Mouse (Mus musculus) heart, embryonic 10.5 days (tissue): Measurements from ENCODE around the gene Col4a4. TPM values are rescaled to one million over a fixed set of nuclear protein-coding genes. Genes with fewer than 3 reads are reported as not detected.

Experiments
- DNase-seq: peaks from one replicate; pipeline ENCODE4 v3.0.0-alpha.2; 2017; ENCODE audit warnings: low spot score
- H3K27ac ChIP-seq: fragments of 300-500 bp; sonication (generic); 2 replicates; pipeline ENCODE4 v1.5.1; 2016; ENCODE audit warnings: mild to moderate bottlenecking
- H3K27me3 ChIP-seq: fragments of 300-500 bp; sonication (generic); 2 replicates; pipeline ENCODE4 v1.6.1; 2016; ENCODE audit warnings: mild to moderate bottlenecking; ENCODE audit not compliant: poor library complexity, insufficient read depth, severe bottlenecking
- H3K36me3 ChIP-seq: fragments of 300-500 bp; sonication (generic); 2 replicates; pipeline ENCODE4 v1.6.1; 2016; ENCODE audit warnings: mild to moderate bottlenecking, moderate library complexity
- H3K4me1 ChIP-seq: fragments of 300-500 bp; sonication (generic); 2 replicates; pipeline ENCODE4 v1.6.1; 2016; ENCODE audit warnings: mild to moderate bottlenecking
- H3K4me3 ChIP-seq: fragments of 300-500 bp; sonication (generic); 2 replicates; pipeline ENCODE4 v1.5.1; 2016; ENCODE audit warnings: mild to moderate bottlenecking, moderate library complexity
- H3K9me3 ChIP-seq: fragments of 300-500 bp; sonication (generic); 2 replicates; pipeline ENCODE4 v1.6.1; 2016; ENCODE audit warnings: mild to moderate bottlenecking, moderate library complexity
- WGBS: fragments of 180-500 bp; shearing (Covaris S2); methylation state at CpG from one replicate; pipeline ENCODE4 v1.1.7; 2016; 5-methylcytosine and 5-hydroxymethylcytosine counted together
- polyA plus RNA-seq: library from polyadenylated mRNA; unstranded; fragments of >200 nt; fragmentation: Nextera tagmentation; extraction: Ambion mirVana; gene quantifications from 2 replicates; pipeline ENCODE4 v1.2.1, GENCODE M21; 2016

Gene Col4a4
- polyA plus RNA-seq, 1 experiment from 2014 or later = 0.36 TPM

GRCm38 (mm10) chr1:82612061-82612660, 25.5 kb upstream of the Col4a4 start:
- no peak for DNase-seq
- H3K4me3 ChIP-seq = no peak overlapping the region
- WGBS = 88% methylated on average over 9 of the region's 9 CpGs

GRCm38 (mm10) chr1:82608646-82609262, 22.1 kb upstream of the Col4a4 start:
- H3K4me3 ChIP-seq = no peak overlapping the region
- 76% methylated on average over 9 of the region's 9 CpGs for WGBS
- H3K9me3 ChIP-seq = no peaks in the 10 kb centered on the region

More at GRCm38 (mm10) chr1:82612061-82612660, 25.5 kb upstream of the Col4a4 start:
- Histone ChIP-seq H3K9me3 (no peaks in the 10 kb centered on the region), H3K4me1 (0 out of 2 replicates have a peak, but pooled peaks cover 4% of the 10 kb centered on the region), H3K27ac (no peak overlapping the region), H3K27me3 (no peaks in the 10 kb centered on the region), H3K36me3 (no peaks in the 10 kb centered on the region)

GRCm38 (mm10) chr1:82605856-82606255, 19.2 kb upstream of the Col4a4 start:
- Histone ChIP-seq H3K27me3 (no peaks in the 10 kb centered on the region; the same call in 1 of the 2 replicates), H3K4me1 (0 out of 2 replicates have a peak, but pooled peaks cover 5% of the 10 kb centered on the region), H3K9me3 (no peaks in the 10 kb centered on the region), H3K27ac (no peak overlapping the region), H3K36me3 (no peaks in the 10 kb centered on the region), H3K4me3 (no peak overlapping the region)
- no peak for DNase-seq
- 83% methylated on average over 7 of the region's 7 CpGs for WGBS

More at GRCm38 (mm10) chr1:82608646-82609262, 22.1 kb upstream of the Col4a4 start:
- H3K36me3 ChIP-seq = no peaks in the 10 kb centered on the region
- H3K4me1 ChIP-seq = no peaks in the 10 kb centered on the region
- H3K27me3 ChIP-seq = no peaks in the 10 kb centered on the region; the same call in 1 of the 2 replicates
- no peak overlapping the region for H3K27ac ChIP-seq
- DNase-seq = no peak

- DNase-seq = no peak
- H3K36me3 ChIP-seq = no peaks in the 10 kb centered on the region
- no peak overlapping the region for H3K27ac ChIP-seq
- 83% methylated on average over 7 of the region's 7 CpGs for WGBS
- H3K4me1 ChIP-seq = 0 out of 2 replicates have a peak, but pooled peaks cover 5% of the 10 kb centered on the region
- no peak overlapping the region for H3K4me3 ChIP-seq
- no peaks in the 10 kb centered on the region for H3K9me3 ChIP-seq
- H3K27me3 ChIP-seq = no peaks in the 10 kb centered on the region; the same call in 1 of the 2 replicates
Observed at GRCm38 (mm10) chr1:82605347-82605746, 18.7 kb upstream of the Col4a4 start.

- H3K27ac ChIP-seq = no peak overlapping the region
- H3K36me3 ChIP-seq = no peaks in the 10 kb centered on the region
- no peaks in the 10 kb centered on the region; the same call in 1 of the 2 replicates for H3K27me3 ChIP-seq
- no peak for DNase-seq
- H3K9me3 ChIP-seq = no peaks in the 10 kb centered on the region
- WGBS = 55% methylated on average over 7 of the region's 7 CpGs
- H3K4me3 ChIP-seq = no peak overlapping the region
- H3K4me1 ChIP-seq = 0 out of 2 replicates have a peak, but pooled peaks cover 5% of the 10 kb centered on the region
Observed at GRCm38 (mm10) chr1:82603198-82603950, 16.7 kb upstream of the Col4a4 start.

- no peak overlapping the region for H3K27ac ChIP-seq
- no peaks in the 10 kb centered on the region for H3K36me3 ChIP-seq
- no peaks in the 10 kb centered on the region for H3K9me3 ChIP-seq
- peaks cover 16% of the 10 kb centered on the region; the same call in 1 of the 2 replicates for H3K4me1 ChIP-seq
- no peak for DNase-seq
- H3K4me3 ChIP-seq = no peak overlapping the region
- H3K27me3 ChIP-seq = no peaks in the 10 kb centered on the region
- WGBS = 58% methylated on average over 6 of the region's 6 CpGs
Observed at GRCm38 (mm10) chr1:82596864-82597596, 10.4 kb upstream of the Col4a4 start.

GRCm38 (mm10) chr1:82590266-82590665, 3.6 kb upstream of the Col4a4 start:
- Histone ChIP-seq H3K36me3 (no peaks in the 10 kb centered on the region), H3K9me3 (no peaks in the 10 kb centered on the region), H3K4me3 (no peak overlapping the region), H3K4me1 (peaks cover 15% of the 10 kb centered on the region), H3K27me3 (peaks cover 40% of the 10 kb centered on the region), H3K27ac (no peak overlapping the region)
- DNase-seq = no peak
- 66% methylated on average over 4 of the region's 4 CpGs for WGBS

GRCm38 (mm10) chr1:82585981-82586380, 668 bp downstream of the Col4a4 start:
- 67% methylated on average over 7 of the region's 7 CpGs for WGBS
- Histone ChIP-seq H3K4me3 (peak overlapping the region; percentile 63; the same call in 1 of the 2 replicates), H3K27ac (no peak overlapping the region), H3K27me3 (peaks cover 52% of the 10 kb centered on the region), H3K9me3 (no peaks in the 10 kb centered on the region), H3K36me3 (no peaks in the 10 kb centered on the region), H3K4me1 (peaks cover 15% of the 10 kb centered on the region)
- DNase-seq = no peak

- Histone ChIP-seq H3K4me3 (no peak overlapping the region), H3K4me1 (peaks cover 9% of the 10 kb centered on the region), H3K27me3 (no peaks in the 10 kb centered on the region), H3K36me3 (no peaks in the 10 kb centered on the region), H3K27ac (no peak overlapping the region), H3K9me3 (no peaks in the 10 kb centered on the region)
- 69% methylated on average over 4 of the region's 4 CpGs for WGBS
- DNase-seq = no peak
Observed at GRCm38 (mm10) chr1:82578320-82578719, 8.3 kb downstream of the Col4a4 start.

GRCm38 (mm10) chr1:82577915-82578314, 8.7 kb downstream of the Col4a4 start:
- no peak overlapping the region for H3K4me3 ChIP-seq
- H3K4me1 ChIP-seq = peaks cover 9% of the 10 kb centered on the region
- H3K36me3 ChIP-seq = no peaks in the 10 kb centered on the region
- no peak overlapping the region for H3K27ac ChIP-seq
- DNase-seq = no peak
- WGBS = 44% methylated on average over 3 of the region's 3 CpGs
- H3K9me3 ChIP-seq = no peaks in the 10 kb centered on the region
- H3K27me3 ChIP-seq = no peaks in the 10 kb centered on the region

- Histone ChIP-seq H3K27ac (no peak overlapping the region), H3K36me3 (no peaks in the 10 kb centered on the region), H3K9me3 (no peaks in the 10 kb centered on the region), H3K27me3 (no peaks in the 10 kb centered on the region), H3K4me3 (no peak overlapping the region), H3K4me1 (peaks cover 9% of the 10 kb centered on the region)
- WGBS = 87% methylated on average over 10 of the region's 10 CpGs
- no peak for DNase-seq
Observed at GRCm38 (mm10) chr1:82577339-82577738, 9.3 kb downstream of the Col4a4 start.

- no peak for DNase-seq
- Histone ChIP-seq H3K4me3 (no peak overlapping the region), H3K36me3 (no peaks in the 10 kb centered on the region), H3K4me1 (peaks cover 9% of the 10 kb centered on the region), H3K9me3 (no peaks in the 10 kb centered on the region), H3K27ac (no peak overlapping the region), H3K27me3 (no peaks in the 10 kb centered on the region)
- 74% methylated on average over 2 of the region's 2 CpGs for WGBS
Observed at GRCm38 (mm10) chr1:82576182-82576581, 10.5 kb downstream of the Col4a4 start.
